Mouse (Mus musculus) spleen, adult 18-20 months (tissue): ENCODE results near the gene Esp1.
"Not testable (repeated sequence)": the region's sequence is repeated elsewhere in the genome, so short reads cannot be mapped to it uniquely, and the experiment has no call there.

ENCODE experiments used
- DNase-seq, 2 experiments: peaks; one replicate each; pipeline ENCODE4 v3.0.0; 2022; ENCODE audit warnings: mixed read lengths in 2 of 2

Gene Esp1

DNA sequence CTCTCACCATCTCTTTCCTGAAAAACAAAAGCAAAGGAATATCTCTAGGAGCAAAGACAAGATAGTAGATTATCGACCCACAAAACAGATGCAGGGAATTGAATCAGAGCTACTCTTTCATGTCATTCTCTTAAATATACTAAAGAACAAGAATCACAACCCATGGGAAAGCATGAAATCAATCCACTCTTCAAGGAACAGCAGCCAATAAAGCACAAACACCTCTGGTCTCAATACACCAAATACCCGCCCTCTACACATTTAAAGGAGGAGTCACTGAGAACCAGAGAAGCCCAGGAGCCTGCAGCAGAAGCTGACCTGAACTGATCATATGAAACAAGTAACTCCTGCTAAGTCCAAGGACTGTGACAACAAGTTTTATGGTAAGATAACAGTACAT, at the start of gene Esp1:
Gene Esp1, plus strand, starts transcription at position 301 of the 400 bp plus-strand sequence.
- no peak for DNase-seq

GRCm38 (mm10) chr17:40716273-40716672, 10.6 kb upstream of the Esp1 start:
- no peak for DNase-seq

- DNase-seq = not testable (repeated sequence)
These were observed 9.9 kb upstream of the Esp1 start for GRCm38 (mm10) chr17:40717055-40717454.

GRCm38 (mm10) chr17:40731296-40731695, 4.4 kb downstream of the Esp1 start:
- no peak for DNase-seq

DNA sequence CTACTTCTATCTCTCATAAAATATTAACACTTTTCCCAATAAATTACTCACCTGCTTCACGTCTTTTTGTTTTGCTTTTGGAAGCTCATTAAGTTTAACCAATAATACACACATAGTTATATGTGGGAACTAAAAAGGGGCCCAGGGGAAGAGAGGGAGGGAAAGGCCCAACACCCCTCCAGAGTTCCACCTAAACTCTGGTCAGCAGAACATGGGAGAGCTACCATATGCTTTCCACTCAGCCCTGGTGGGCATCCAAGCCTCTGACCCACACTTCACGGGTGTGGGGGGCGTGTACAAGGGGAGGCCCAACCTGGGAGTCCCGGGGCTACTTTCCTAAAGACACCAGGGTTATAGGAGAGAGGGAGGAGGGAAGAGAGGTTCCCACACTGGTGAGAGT, 4.8 kb downstream of the Esp1 start:
- no peak for DNase-seq

GRCm38 (mm10) chr17:40763662-40764061, 36.7 kb downstream of the Esp1 start:
- no peak for DNase-seq

- DNase-seq = no peak
These were observed 40.2 kb downstream of the Esp1 start for GRCm38 (mm10) chr17:40767120-40767519.
